Mouse (Mus musculus): Measurements from ENCODE around the gene Crbn. TPM values are rescaled to one million over a fixed set of nuclear protein-coding genes. Genes with fewer than 3 reads are reported as not detected.

The Crbn gene
- total RNA-seq (2014; rRNA removed), result 48.0 and 53.1 TPM in 2 replicates
- polyA plus RNA-seq (2015; fragmentation: Nextera tagmentation; extraction: Ambion mirVana), result 51.2 and 53.8 TPM in 2 replicates

DNA sequence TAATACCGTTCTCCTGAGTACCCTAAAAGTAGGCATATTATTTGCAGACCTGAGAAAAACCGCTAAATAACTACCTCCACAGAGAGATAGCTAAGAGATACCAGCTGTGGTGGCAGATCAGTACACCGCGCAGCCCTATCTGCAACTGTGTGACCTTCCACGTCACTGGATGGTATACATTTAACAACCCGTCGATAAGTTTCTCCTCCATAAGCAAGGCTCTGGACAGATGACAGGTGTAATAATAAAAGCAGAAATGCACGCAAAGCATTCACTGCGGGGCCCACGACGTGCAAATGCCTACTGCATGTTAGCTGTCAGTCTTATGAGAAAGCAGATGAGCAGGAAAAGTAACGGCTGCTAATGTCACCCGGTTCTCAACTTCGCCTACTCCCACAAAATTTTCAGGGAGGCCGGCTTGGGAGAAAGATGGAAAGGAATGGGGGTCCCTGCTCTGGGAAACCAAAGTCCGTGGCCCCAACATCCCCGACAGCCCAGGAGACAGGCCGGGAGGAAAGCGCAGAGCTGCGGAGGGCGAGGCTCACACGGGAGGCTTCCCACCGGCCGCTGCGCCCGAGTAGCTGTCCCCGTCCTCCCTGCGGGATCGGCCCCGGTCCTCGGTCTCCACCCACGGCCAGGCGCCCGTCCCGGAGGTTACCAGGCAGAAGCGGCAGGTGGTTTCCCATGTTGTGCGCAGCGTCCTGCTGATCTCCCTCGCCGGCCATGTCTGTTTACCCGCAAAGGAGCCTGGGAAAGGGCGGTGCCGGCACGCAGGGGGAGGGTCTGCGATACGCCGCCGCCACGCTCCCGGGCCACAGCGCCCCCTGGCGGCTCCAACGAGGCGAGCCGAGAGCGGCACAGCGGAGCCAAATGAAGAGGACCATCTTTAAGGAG is at the start of gene Crbn:
Gene Crbn, minus strand, starts transcription at position 745 of the 894 bp plus-strand sequence.
- Histone ChIP-seq H3K4me1 (ENCODE audit: insufficient read depth, low read length) (no peaks in the 10 kb centered on the region), H3K27me3 (ENCODE audit: insufficient read depth, low read length) (no peaks in the 10 kb centered on the region), H3K27ac (ENCODE audit: low read depth, low read length) (peak within 1 kb of the TSS; percentile 51; the same call in 1 of the 2 replicates), H3K4me2 (ENCODE audit: low read depth, low read length, poor library complexity, severe bottlenecking) (peak within 1 kb of the TSS; percentile 87), H3K9me3 (ENCODE audit: low read length) (no peaks in the 10 kb centered on the region), H3K36me3 (ENCODE audit: insufficient read depth, low read length) (peaks cover 5% of the 10 kb centered on the region; the same call in 1 of the 2 replicates), H3K4me3 (ENCODE audit: low read depth, low read length) (peak within 1 kb of the TSS; percentile 65), H3K9ac (replicated peaks; ENCODE audit: low read length, poor library complexity, severe bottlenecking) (peak within 1 kb of the TSS; percentile 66)
- peak; percentile 87 for DNase-seq (ENCODE audit: low spot score)
- peak; percentile 99 for TF ChIP-seq CTCF (IDR thresholded peaks at IDR 0.05)
- WGBS, result 2% methylated on average over 57 of the region's 57 CpGs
- ATAC-seq (ENCODE audit: low FRiP score), result peak; percentile 96

DNA sequence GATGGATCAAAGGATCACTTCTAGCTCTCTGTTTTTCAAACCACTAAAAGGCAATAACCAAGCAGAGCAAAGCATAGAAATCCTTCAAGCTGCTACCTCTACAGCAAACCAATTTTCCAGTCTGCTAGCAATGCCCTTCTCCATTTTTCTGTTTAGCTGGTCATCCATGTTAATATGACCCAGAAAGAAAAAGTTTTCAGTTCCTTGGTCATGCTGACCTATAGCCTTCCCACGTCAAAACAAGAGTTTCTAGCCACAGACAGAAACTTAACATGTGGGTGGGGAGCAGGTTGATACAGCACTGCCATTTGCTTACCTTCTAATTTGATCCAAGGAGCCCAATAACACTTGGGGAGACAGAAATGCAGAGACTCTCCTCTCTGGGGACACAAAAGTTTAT is 40.3 kb upstream of the Crbn start:
- no peaks in the 10 kb centered on the region for H3K27me3 ChIP-seq (ENCODE audit: insufficient read depth, low read length)
- 68% methylated on average over 1 of the region's 1 CpGs for WGBS
- no peak overlapping the region for H3K27ac ChIP-seq (ENCODE audit: low read depth, low read length)
- TF ChIP-seq CTCF (IDR thresholded peaks at IDR 0.05), result no peak
- DNase-seq (ENCODE audit: low spot score) (no peak), ATAC-seq (ENCODE audit: low FRiP score) (no peak)
- H3K36me3 ChIP-seq (ENCODE audit: insufficient read depth, low read length), result no peaks in the 10 kb centered on the region
- H3K4me3 ChIP-seq (ENCODE audit: low read depth, low read length), result no peak overlapping the region
- no peak overlapping the region for H3K4me2 ChIP-seq (ENCODE audit: low read depth, low read length, poor library complexity, severe bottlenecking)
- H3K9me3 ChIP-seq (ENCODE audit: low read length), result no peaks in the 10 kb centered on the region
- H3K4me1 ChIP-seq (ENCODE audit: insufficient read depth, low read length), result no peaks in the 10 kb centered on the region
- H3K9ac ChIP-seq (replicated peaks; ENCODE audit: low read length, poor library complexity, severe bottlenecking), result no peak overlapping the region

DNA sequence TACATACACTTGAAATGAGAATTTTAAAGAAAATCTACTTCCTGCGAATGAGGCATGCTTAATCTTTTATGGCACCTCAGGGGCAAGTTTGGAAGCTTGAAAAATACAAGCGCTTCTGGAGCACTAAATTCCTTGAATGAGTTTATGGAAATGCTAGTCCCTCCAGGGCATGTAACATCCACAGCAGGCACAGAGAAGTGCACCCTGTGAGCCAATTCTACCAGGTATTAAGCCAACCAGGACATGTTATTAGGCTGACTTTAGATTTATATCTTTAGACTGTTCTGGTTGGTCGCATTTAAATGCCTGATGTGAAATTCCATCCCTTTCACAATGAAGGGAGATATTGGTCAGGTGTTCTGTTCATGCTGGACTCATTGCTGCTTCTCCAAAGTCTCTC is 38.2 kb upstream of the Crbn start:
- WGBS, result 50% methylated on average over 3 of the region's 3 CpGs
- Histone ChIP-seq H3K9ac (replicated peaks; ENCODE audit: low read length, poor library complexity, severe bottlenecking) (no peak overlapping the region), H3K4me2 (ENCODE audit: low read depth, low read length, poor library complexity, severe bottlenecking) (no peak overlapping the region), H3K27ac (ENCODE audit: low read depth, low read length) (no peak overlapping the region), H3K9me3 (ENCODE audit: low read length) (no peaks in the 10 kb centered on the region), H3K4me3 (ENCODE audit: low read depth, low read length) (no peak overlapping the region), H3K27me3 (ENCODE audit: insufficient read depth, low read length) (no peaks in the 10 kb centered on the region), H3K4me1 (ENCODE audit: insufficient read depth, low read length) (no peaks in the 10 kb centered on the region), H3K36me3 (ENCODE audit: insufficient read depth, low read length) (no peaks in the 10 kb centered on the region)
- DNase-seq (ENCODE audit: low spot score) (peak; percentile 2), ATAC-seq (ENCODE audit: low FRiP score) (no peak)
- no peak for TF ChIP-seq CTCF (IDR thresholded peaks at IDR 0.05)

DNA sequence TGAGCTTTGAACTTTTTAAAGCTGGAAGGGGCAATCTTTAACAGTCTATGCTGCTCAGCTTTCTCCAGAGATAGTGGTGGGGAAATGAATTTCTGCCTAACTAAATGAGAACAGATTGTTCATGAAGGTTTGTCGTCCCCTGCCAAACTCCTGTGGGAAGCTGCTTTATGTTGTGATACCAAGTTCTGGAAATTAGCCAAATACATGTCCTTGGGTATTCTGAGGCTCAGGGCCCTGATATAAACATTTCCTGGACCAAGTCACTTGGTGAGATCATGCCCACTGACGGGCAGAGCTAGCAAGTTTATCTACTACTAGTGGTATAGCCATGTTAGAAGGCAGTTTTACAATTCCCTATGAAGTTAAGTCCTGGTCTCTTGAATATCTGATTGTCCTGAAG is 35.4 kb upstream of the Crbn start:
- WGBS, result 59% methylated on average over 2 of the region's 2 CpGs
- H3K4me1 ChIP-seq (ENCODE audit: insufficient read depth, low read length), result no peaks in the 10 kb centered on the region
- H3K9me3 ChIP-seq (ENCODE audit: low read length), result no peaks in the 10 kb centered on the region
- no peak for TF ChIP-seq CTCF (IDR thresholded peaks at IDR 0.05)
- no peaks in the 10 kb centered on the region for H3K27me3 ChIP-seq (ENCODE audit: insufficient read depth, low read length)
- H3K4me2 ChIP-seq (ENCODE audit: low read depth, low read length, poor library complexity, severe bottlenecking), result no peak overlapping the region
- H3K4me3 ChIP-seq (ENCODE audit: low read depth, low read length), result no peak overlapping the region
- no peak overlapping the region for H3K9ac ChIP-seq (replicated peaks; ENCODE audit: low read length, poor library complexity, severe bottlenecking)
- ATAC-seq (ENCODE audit: low FRiP score) (no peak), DNase-seq (ENCODE audit: low spot score) (peak; percentile 66)
- H3K36me3 ChIP-seq (ENCODE audit: insufficient read depth, low read length), result no peaks in the 10 kb centered on the region
- H3K27ac ChIP-seq (ENCODE audit: low read depth, low read length), result no peak overlapping the region

DNA sequence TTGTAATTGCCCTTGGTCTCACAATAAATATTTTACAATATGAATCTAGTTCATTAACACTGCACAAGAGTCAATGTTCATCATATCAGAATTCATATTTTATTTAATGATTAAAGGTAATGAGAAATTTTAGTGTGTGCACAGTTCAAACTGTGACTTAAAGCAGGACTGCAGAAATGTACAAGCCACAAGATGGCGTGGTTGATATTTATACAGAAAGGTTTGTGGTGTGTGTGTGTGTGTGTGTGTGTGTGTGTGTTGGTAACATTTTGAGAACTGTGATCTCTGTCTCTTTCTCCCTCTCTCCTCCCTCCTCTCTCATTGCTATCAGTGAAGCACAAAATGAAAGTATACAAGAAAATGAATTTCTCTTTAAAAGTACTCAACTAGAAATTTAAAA is 22.5 kb upstream of the Crbn start:
- Histone ChIP-seq H3K4me1 (ENCODE audit: insufficient read depth, low read length) (no peaks in the 10 kb centered on the region), H3K9ac (replicated peaks; ENCODE audit: low read length, poor library complexity, severe bottlenecking) (no peak overlapping the region), H3K4me3 (ENCODE audit: low read depth, low read length) (no peak overlapping the region), H3K4me2 (ENCODE audit: low read depth, low read length, poor library complexity, severe bottlenecking) (no peak overlapping the region), H3K27me3 (ENCODE audit: insufficient read depth, low read length) (no peaks in the 10 kb centered on the region), H3K27ac (ENCODE audit: low read depth, low read length) (no peak overlapping the region), H3K9me3 (ENCODE audit: low read length) (no peaks in the 10 kb centered on the region), H3K36me3 (ENCODE audit: insufficient read depth, low read length) (no peaks in the 10 kb centered on the region)
- 43% methylated on average over 1 of the region's 1 CpGs for WGBS
- TF ChIP-seq CTCF (IDR thresholded peaks at IDR 0.05), result peak; percentile 86
- DNase-seq (ENCODE audit: low spot score) (peak; percentile 88), ATAC-seq (ENCODE audit: low FRiP score) (no peak)

DNA sequence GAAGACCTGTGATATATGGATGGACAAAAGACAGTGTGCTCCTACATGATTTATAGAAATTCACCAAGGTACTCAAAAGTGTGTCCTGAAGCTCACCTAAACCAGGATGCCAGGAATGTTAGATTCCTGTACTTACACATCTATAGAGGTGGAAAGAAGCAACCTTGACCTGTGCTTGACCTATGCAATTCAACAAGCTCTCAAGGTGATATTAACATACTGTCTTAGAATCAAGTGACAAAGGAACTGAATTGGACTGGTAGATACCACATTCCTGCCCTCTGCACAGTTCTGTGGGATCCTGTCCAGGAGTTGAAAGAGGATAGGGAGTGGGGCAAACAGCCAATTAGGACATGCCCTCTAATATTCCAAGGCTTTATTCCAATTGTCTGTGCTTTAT is 20.7 kb upstream of the Crbn start:
- Histone ChIP-seq H3K27me3 (ENCODE audit: insufficient read depth, low read length) (no peaks in the 10 kb centered on the region), H3K36me3 (ENCODE audit: insufficient read depth, low read length) (no peaks in the 10 kb centered on the region), H3K4me3 (ENCODE audit: low read depth, low read length) (no peak overlapping the region), H3K4me1 (ENCODE audit: insufficient read depth, low read length) (no peaks in the 10 kb centered on the region), H3K4me2 (ENCODE audit: low read depth, low read length, poor library complexity, severe bottlenecking) (no peak overlapping the region), H3K9ac (replicated peaks; ENCODE audit: low read length, poor library complexity, severe bottlenecking) (no peak overlapping the region), H3K27ac (ENCODE audit: low read depth, low read length) (no peak overlapping the region), H3K9me3 (ENCODE audit: low read length) (no peaks in the 10 kb centered on the region)
- no peak for TF ChIP-seq CTCF (IDR thresholded peaks at IDR 0.05)
- DNase-seq (ENCODE audit: low spot score) (no peak), ATAC-seq (ENCODE audit: low FRiP score) (no peak)
